Mouse (Mus musculus): ENCODE measurements around the gene Abr. TPM values are rescaled to one million over a fixed set of nuclear protein-coding genes. Genes with fewer than 3 reads are reported as not detected.
A peak's percentile ranks its signal among the peaks of the same experiment; 100 is the strongest.

Abr gene
- polyA plus RNA-seq, 1 experiment from 2014 or later = 41.4 TPM

GRCm38 (mm10) chr11:76484033-76484432, 138.1 kb downstream of the Abr start:
- Histone ChIP-seq H3K27me3 (ENCODE audit: control insufficient read depth, insufficient read depth, low read length) (no peaks in the 10 kb centered on the region), H3K4me3 (ENCODE audit: low read depth, low read length) (no peak overlapping the region), H3K27ac (ENCODE audit: low read depth, low read length) (no peak overlapping the region), H3K4me2 (no peak overlapping the region), H3K36me3 (ENCODE audit: control insufficient read depth, insufficient read depth, low read length) (no peaks in the 10 kb centered on the region), H3K9me3 (ENCODE audit: control insufficient read depth, low read length) (no peaks in the 10 kb centered on the region), H3K4me1 (ENCODE audit: control insufficient read depth, insufficient read depth, low read length) (peaks cover 14% of the 10 kb centered on the region), H3K9ac (ENCODE audit: low read length) (no peak overlapping the region)
- DNase-seq (ENCODE audit: low spot score, missing footprints) (no peak), ATAC-seq (ENCODE audit: low FRiP score) (no peak)
- WGBS = 78% methylated on average over 2 of the region's 2 CpGs

- ATAC-seq (ENCODE audit: low FRiP score) (no peak), DNase-seq (ENCODE audit: low spot score, missing footprints) (no peak)
- H3K4me3 ChIP-seq (ENCODE audit: low read depth, low read length) = no peak overlapping the region
- H3K27me3 ChIP-seq (ENCODE audit: control insufficient read depth, insufficient read depth, low read length) = no peaks in the 10 kb centered on the region
- H3K27ac ChIP-seq (ENCODE audit: low read depth, low read length) = no peak overlapping the region
- 15% methylated on average over 4 of the region's 4 CpGs for WGBS
- no peaks in the 10 kb centered on the region; the same call in 1 of the 2 replicates for H3K36me3 ChIP-seq (ENCODE audit: control insufficient read depth, insufficient read depth, low read length)
- peaks cover 14% of the 10 kb centered on the region for H3K4me1 ChIP-seq (ENCODE audit: control insufficient read depth, insufficient read depth, low read length)
- H3K9me3 ChIP-seq (ENCODE audit: control insufficient read depth, low read length) = no peaks in the 10 kb centered on the region
- no peak overlapping the region for H3K4me2 ChIP-seq
- H3K9ac ChIP-seq (ENCODE audit: low read length) = 0 out of 2 replicates have a peak overlapping the region, but pooled peaks have one; percentile 20
Measured at GRCm38 (mm10) chr11:76483171-76483727, 138.9 kb downstream of the Abr start.

- Histone ChIP-seq H3K4me1 (ENCODE audit: control insufficient read depth, insufficient read depth, low read length) (peaks cover 14% of the 10 kb centered on the region), H3K4me2 (no peak overlapping the region), H3K36me3 (ENCODE audit: control insufficient read depth, insufficient read depth, low read length) (no peaks in the 10 kb centered on the region; the same call in 1 of the 2 replicates), H3K9ac (ENCODE audit: low read length) (no peak overlapping the region), H3K4me3 (ENCODE audit: low read depth, low read length) (no peak overlapping the region), H3K27ac (ENCODE audit: low read depth, low read length) (no peak overlapping the region), H3K27me3 (ENCODE audit: control insufficient read depth, insufficient read depth, low read length) (no peaks in the 10 kb centered on the region), H3K9me3 (ENCODE audit: control insufficient read depth, low read length) (no peaks in the 10 kb centered on the region)
- DNase-seq (ENCODE audit: low spot score, missing footprints) (no peak), ATAC-seq (ENCODE audit: low FRiP score) (no peak)
- 43% methylated on average over 5 of the region's 5 CpGs for WGBS
Measured at GRCm38 (mm10) chr11:76482697-76483096, 139.4 kb downstream of the Abr start.

- peaks cover 17% of the 10 kb centered on the region for H3K4me1 ChIP-seq (ENCODE audit: control insufficient read depth, insufficient read depth, low read length)
- no peak overlapping the region for H3K9ac ChIP-seq (ENCODE audit: low read length)
- peaks cover 3% of the 10 kb centered on the region for H3K36me3 ChIP-seq (ENCODE audit: control insufficient read depth, insufficient read depth, low read length)
- WGBS = 60% methylated on average over 5 of the region's 5 CpGs
- H3K9me3 ChIP-seq (ENCODE audit: control insufficient read depth, low read length) = no peaks in the 10 kb centered on the region
- no peak for ATAC-seq (ENCODE audit: low FRiP score)
- no peak for DNase-seq (ENCODE audit: low spot score, missing footprints)
- no peak overlapping the region for H3K4me3 ChIP-seq (ENCODE audit: low read depth, low read length)
- no peak overlapping the region for H3K27ac ChIP-seq (ENCODE audit: low read depth, low read length)
- H3K27me3 ChIP-seq (ENCODE audit: control insufficient read depth, insufficient read depth, low read length) = no peaks in the 10 kb centered on the region
- no peak overlapping the region for H3K4me2 ChIP-seq
Measured at GRCm38 (mm10) chr11:76482183-76482582, 139.9 kb downstream of the Abr start.

- Histone ChIP-seq H3K4me1 (ENCODE audit: control insufficient read depth, insufficient read depth, low read length) (peaks cover 17% of the 10 kb centered on the region), H3K4me2 (no peak overlapping the region), H3K4me3 (ENCODE audit: low read depth, low read length) (no peak overlapping the region), H3K9me3 (ENCODE audit: control insufficient read depth, low read length) (no peaks in the 10 kb centered on the region), H3K27me3 (ENCODE audit: control insufficient read depth, insufficient read depth, low read length) (no peaks in the 10 kb centered on the region), H3K9ac (ENCODE audit: low read length) (no peak overlapping the region), H3K36me3 (ENCODE audit: control insufficient read depth, insufficient read depth, low read length) (peaks cover 3% of the 10 kb centered on the region), H3K27ac (ENCODE audit: low read depth, low read length) (no peak overlapping the region)
- WGBS = 97% methylated on average over 4 of the region's 4 CpGs
- ATAC-seq (ENCODE audit: low FRiP score) (no peak), DNase-seq (ENCODE audit: low spot score, missing footprints) (no peak)
Measured at GRCm38 (mm10) chr11:76479729-76480128, 142.4 kb downstream of the Abr start.

- Histone ChIP-seq H3K4me1 (ENCODE audit: control insufficient read depth, insufficient read depth, low read length) (peaks cover 17% of the 10 kb centered on the region), H3K27ac (ENCODE audit: low read depth, low read length) (no peak overlapping the region), H3K27me3 (ENCODE audit: control insufficient read depth, insufficient read depth, low read length) (no peaks in the 10 kb centered on the region), H3K4me3 (ENCODE audit: low read depth, low read length) (no peak overlapping the region), H3K9ac (ENCODE audit: low read length) (no peak overlapping the region), H3K4me2 (no peak overlapping the region), H3K9me3 (ENCODE audit: control insufficient read depth, low read length) (no peaks in the 10 kb centered on the region), H3K36me3 (ENCODE audit: control insufficient read depth, insufficient read depth, low read length) (peaks cover 3% of the 10 kb centered on the region)
- ATAC-seq (ENCODE audit: low FRiP score) = no peak
- WGBS = 88% methylated on average over 13 of the region's 13 CpGs
- no peak for DNase-seq (ENCODE audit: low spot score, missing footprints)
Measured at GRCm38 (mm10) chr11:76478676-76479655, 143.1 kb downstream of the Abr start.

- Histone ChIP-seq H3K4me3 (ENCODE audit: low read depth, low read length) (no peak overlapping the region), H3K27me3 (ENCODE audit: control insufficient read depth, insufficient read depth, low read length) (no peaks in the 10 kb centered on the region), H3K36me3 (ENCODE audit: control insufficient read depth, insufficient read depth, low read length) (peaks cover 3% of the 10 kb centered on the region), H3K4me1 (ENCODE audit: control insufficient read depth, insufficient read depth, low read length) (peaks cover 13% of the 10 kb centered on the region), H3K27ac (ENCODE audit: low read depth, low read length) (no peak overlapping the region; the same call in 1 of the 2 replicates), H3K4me2 (no peak overlapping the region), H3K9ac (ENCODE audit: low read length) (no peak overlapping the region), H3K9me3 (ENCODE audit: control insufficient read depth, low read length) (no peaks in the 10 kb centered on the region)
- DNase-seq (ENCODE audit: low spot score, missing footprints) (peak; percentile 87), ATAC-seq (ENCODE audit: low FRiP score) (no peak)
- WGBS = 44% methylated on average over 5 of the region's 5 CpGs
Measured at GRCm38 (mm10) chr11:76477095-76477525, 145.0 kb downstream of the Abr start.

- DNase-seq (ENCODE audit: low spot score, missing footprints) = no peak
- no peak for ATAC-seq (ENCODE audit: low FRiP score)
- no peak overlapping the region for H3K9ac ChIP-seq (ENCODE audit: low read length)
Measured at GRCm38 (mm10) chr11:76476376-76477094, 145.6 kb downstream of the Abr start.

More at GRCm38 (mm10) chr11:76476376-76477094, 145.6 kb downstream of the Abr start:
- H3K9me3 ChIP-seq (ENCODE audit: control insufficient read depth, low read length) = no peaks in the 10 kb centered on the region
- H3K4me3 ChIP-seq (ENCODE audit: low read depth, low read length) = no peak overlapping the region
- peaks cover 13% of the 10 kb centered on the region for H3K4me1 ChIP-seq (ENCODE audit: control insufficient read depth, insufficient read depth, low read length)
- no peak overlapping the region for H3K4me2 ChIP-seq
- H3K27ac ChIP-seq (ENCODE audit: low read depth, low read length) = no peak overlapping the region
- H3K27me3 ChIP-seq (ENCODE audit: control insufficient read depth, insufficient read depth, low read length) = no peaks in the 10 kb centered on the region
- WGBS = 80% methylated on average over 8 of the region's 8 CpGs
- peaks cover 3% of the 10 kb centered on the region for H3K36me3 ChIP-seq (ENCODE audit: control insufficient read depth, insufficient read depth, low read length)

All from midbrain, embryonic 11.5 days (tissue).